Mouse (Mus musculus) spleen, adult 2 months (tissue): ENCODE data around the gene Atp5g1.

Experiments
- CTCF ChIP-seq: fragments of 200-500 bp; IDR thresholded peaks from 2 replicates; pipeline ENCODE4 v1.5.1; 2011; ENCODE audit warnings: mild to moderate bottlenecking, inconsistent platforms; ENCODE audit not compliant: insufficient read depth, insufficient read length, insufficient replicate concordance; ENCODE audit errors: extremely low read depth
- POLR2A ChIP-seq: fragments of 200-500 bp; IDR thresholded peaks from 2 replicates; pipeline ENCODE4 v1.6.1; 2011; ENCODE audit warnings: low read depth, low read length, inconsistent platforms

- TF ChIP-seq CTCF (peak; percentile 12; the same call in 1 of the 2 replicates), POLR2A (no peak)
These were observed 15.6 kb upstream of the Atp5g1 start for GRCm38 (mm10) chr11:96091073-96091472.
